Comparison of ENCODE assay signal across 8 mouse cellular contexts in genomic region chr9:110350188-110350587, GRCm38 (mm10).
"Had no signal": no experiment of that assay in that cellular context is flagged by ENCODE, and none has a peak within 500 bp of the region (broad histone marks: within the 10 kb centered on the region; RNA-seq: fewer than 3 reads in every experiment).

No protein-coding gene starts in this region.

- DNase-seq: left cerebral cortex, postnatal 4 days; lung, adult 18-20 months; retina, postnatal 1 day; thymus, adult 2 months; thymus, postnatal 25 days had no signal

- H3K9me3 ChIP-seq: midbrain, embryonic 12.5 days; neural tube, embryonic 13.5 days had no signal

- H3K4me1 ChIP-seq: midbrain, embryonic 12.5 days had no signal

- ATAC-seq: midbrain, embryonic 16.5 days had no signal

- H3K36me3 ChIP-seq: midbrain, embryonic 12.5 days had no signal

- H3K4me2 ChIP-seq: midbrain, embryonic 12.5 days; neural tube, embryonic 13.5 days had no signal

- H3K4me3 ChIP-seq: midbrain, embryonic 12.5 days; neural tube, embryonic 13.5 days had no signal

- H3K27ac ChIP-seq: midbrain, embryonic 12.5 days; neural tube, embryonic 13.5 days had no signal

- H3K27me3 ChIP-seq: midbrain, embryonic 12.5 days; neural tube, embryonic 13.5 days had no signal

- H3K9ac ChIP-seq: midbrain, embryonic 12.5 days; neural tube, embryonic 13.5 days had no signal
